Mouse (Mus musculus): Measurements from ENCODE around the gene Crim1.

Gene Crim1

DNA sequence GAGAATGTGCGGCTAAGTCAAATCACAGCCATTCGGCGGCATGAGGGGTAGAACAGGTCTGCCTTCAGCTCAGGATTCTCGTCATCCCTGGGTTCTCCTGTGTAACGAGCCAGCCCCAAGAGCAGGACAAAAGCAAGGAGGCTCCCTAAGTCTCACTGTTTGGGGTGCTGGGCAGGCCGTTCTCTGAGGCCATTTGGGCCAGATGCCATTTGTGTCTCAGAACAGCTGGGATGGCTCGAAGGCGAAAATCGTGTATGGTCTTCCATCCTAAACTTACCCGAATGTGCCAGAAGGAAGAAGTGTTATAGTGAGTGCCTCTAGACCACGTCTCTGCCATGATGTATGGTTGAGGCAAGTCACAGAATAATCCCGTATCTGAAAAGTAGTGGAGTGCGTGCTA, 86.0 kb downstream of the Crim1 start:
- no peak for DNase-seq (ENCODE audit: low spot score in 2 of 2)

DNA sequence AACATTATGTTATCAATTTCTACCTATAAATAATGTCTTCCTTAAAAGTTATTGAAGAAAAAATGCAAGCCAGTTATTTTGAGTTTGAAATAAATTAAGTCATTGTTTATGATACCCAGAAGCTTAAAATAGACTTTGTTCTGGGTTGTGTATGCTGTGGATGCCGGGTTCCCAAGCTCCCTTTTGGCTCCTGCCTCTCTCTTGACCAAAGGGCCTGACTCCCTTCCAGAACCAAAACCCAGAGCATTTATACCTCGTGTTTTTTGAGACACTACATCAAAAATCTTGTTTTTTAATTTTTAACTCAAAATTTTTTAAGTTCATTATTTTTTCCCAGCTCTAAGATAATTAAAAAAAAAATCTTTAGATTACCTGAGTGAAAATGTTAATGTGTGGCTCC, 87.3 kb downstream of the Crim1 start:
- no peak for DNase-seq (ENCODE audit: low spot score in 2 of 2)

DNA sequence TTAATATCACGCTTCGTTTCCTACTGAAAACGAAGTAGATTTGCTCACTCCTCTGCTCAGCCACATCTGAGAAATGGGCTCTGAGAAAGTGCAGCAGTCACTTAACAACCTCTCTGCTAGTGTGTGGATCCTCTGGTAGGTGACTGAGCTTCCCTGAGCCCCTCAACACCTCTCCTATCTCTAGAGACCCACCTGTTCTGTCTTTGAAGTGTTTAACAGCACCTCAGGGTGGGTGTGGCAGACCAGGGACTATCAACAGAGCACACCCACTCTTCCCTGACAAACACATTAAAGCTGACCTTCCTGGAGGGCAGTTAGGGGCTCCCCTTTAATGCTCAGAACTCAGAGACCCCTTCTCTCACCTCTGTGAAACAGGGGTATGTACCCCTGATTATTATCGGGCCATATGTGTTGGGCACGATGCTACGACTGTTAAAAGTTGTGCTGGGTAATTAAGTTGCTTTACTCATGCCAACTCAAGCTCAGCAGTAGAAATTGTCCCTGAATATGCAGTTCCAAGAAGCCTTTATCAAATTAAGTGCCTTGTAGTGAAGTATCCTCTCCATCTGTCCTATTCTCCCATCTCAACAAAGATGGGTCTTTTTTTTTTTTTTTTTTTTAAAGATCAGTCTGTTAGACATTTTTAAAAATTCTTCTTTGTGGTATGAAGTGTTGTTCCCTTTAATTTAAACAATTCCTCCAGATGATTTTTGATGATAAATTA, 90.3 kb downstream of the Crim1 start:
- DNase-seq (ENCODE audit: low spot score in 2 of 2), result no peak

- no peak for DNase-seq (ENCODE audit: low spot score in 2 of 2)
These were observed 91.0 kb downstream of the Crim1 start for GRCm38 (mm10) chr17:78291030-78291429.

DNA sequence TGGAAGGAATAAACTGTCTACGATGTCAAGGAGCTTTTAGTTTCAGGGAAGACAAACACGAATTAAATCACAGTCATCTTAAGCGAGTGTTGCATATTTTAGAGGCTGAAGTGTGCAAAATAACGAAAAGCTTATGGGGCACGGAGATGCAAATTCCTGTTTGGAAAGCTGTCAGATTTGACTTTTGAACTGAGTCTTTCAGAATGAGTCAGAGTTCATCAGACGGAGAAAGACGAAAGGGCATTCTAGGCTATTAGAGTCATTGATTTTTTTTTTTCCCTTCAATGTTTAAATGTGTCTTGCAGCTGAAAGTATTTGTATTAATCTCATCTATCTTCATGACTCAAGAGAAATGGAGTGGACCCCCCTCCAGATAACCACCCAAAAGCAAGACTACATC, 92.3 kb downstream of the Crim1 start:
- no peak for DNase-seq (ENCODE audit: low spot score in 2 of 2)

DNA sequence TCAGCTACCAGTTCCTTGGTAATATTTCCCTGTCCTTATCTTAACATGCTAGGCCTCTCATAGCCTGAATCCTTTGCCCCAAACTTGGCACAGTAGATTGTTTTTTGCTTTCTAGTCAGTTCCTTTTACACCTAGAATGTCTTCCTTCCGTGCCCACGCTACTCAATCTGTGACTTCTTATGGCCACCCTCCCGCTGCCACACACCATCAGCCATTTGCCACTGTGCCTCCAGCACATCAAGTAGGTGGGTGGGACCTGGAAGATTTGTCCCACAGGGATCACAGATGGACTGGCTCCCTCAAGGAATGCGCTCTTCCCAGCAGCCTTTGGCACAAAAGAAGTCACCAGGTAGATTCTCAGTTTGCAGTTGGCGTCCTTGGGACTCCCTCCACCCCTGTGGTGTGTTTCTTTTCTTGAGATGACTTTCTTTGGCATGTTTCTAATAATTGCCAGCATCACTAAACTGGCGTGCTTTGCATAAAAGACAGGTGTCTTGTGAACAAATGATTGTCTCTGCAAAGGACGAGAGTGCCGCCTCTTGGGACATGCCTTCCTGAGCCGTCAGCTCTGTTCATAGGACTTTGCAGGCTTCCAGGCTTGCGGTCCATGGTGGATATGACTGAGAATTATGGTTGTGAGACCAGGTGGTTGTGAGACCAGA, 92.9 kb downstream of the Crim1 start:
- DNase-seq (ENCODE audit: low spot score in 2 of 2), result no peak

DNA sequence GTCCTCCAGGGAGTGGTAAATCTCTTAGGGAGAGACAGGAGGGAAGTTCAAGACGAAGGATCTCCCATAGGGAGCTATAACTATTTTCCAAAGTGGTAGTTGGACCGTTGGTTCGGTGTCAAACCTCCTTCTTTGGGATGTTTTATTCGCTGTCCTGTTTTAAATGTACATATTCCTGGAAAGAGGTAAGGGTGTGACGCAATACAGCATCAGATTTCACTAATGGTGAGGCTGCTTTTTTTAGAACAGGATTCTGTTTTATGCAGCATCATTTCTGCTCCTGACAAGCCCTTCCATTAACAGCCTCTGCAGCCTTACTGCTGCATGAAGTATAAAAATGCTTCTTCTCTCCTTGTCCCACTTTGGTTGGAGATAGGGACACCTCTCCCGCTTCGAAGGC, 95.9 kb downstream of the Crim1 start:
- no peak for DNase-seq (ENCODE audit: low spot score in 2 of 2)

GRCm38 (mm10) chr17:78298140-78298539, 98.1 kb downstream of the Crim1 start:
- DNase-seq (ENCODE audit: low spot score in 2 of 2), result no peak

GRCm38 (mm10) chr17:78298967-78299540, 99.0 kb downstream of the Crim1 start:
- no peak for DNase-seq (ENCODE audit: low spot score in 2 of 2)

DNA sequence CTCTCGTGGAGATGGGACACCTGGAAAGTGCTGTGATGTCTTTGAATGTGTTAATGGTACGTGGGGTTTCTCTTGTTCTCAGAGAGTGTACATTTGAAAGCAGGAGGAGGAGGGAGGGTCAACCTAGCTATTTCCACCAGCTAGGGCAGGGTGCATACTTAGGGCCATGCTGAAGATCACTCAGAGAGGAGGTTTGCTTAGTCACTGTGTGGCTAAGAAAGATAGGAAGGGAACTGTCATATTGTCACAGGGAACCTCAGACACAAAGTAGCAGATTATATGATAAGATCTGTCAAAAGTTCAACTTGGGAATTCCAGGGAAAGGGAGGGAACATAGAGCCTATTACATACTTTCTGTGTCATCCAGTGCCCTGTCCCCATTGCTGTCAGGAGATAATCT, 103.0 kb downstream of the Crim1 start:
- no peak for DNase-seq (ENCODE audit: low spot score in 2 of 2)

DNA sequence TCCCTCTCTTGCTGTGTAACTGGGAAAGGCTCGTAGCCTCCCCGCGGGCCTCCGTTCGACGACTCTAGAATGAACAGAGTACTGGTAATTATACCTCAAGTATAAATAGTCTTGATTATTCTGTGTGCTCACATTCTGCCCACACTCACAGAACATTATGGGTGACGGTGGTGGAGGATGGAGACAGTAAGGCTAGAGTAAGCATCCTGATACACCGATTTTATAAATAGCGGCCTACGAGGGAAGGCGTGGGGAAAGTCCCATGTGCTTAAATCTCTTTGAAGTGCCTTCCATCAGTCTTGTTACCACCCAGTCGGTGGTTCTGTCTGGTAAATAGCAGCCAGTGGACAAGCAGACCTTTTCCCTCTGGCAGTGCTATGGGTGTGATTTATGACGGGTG, 104.0 kb downstream of the Crim1 start:
- no peak for DNase-seq (ENCODE audit: low spot score in 2 of 2)

GRCm38 (mm10) chr17:78306434-78306833, 106.4 kb downstream of the Crim1 start:
- no peak for DNase-seq (ENCODE audit: low spot score in 2 of 2)

- DNase-seq (ENCODE audit: low spot score in 2 of 2), result no peak
These were observed 108.2 kb downstream of the Crim1 start for GRCm38 (mm10) chr17:78308221-78308620.

DNA sequence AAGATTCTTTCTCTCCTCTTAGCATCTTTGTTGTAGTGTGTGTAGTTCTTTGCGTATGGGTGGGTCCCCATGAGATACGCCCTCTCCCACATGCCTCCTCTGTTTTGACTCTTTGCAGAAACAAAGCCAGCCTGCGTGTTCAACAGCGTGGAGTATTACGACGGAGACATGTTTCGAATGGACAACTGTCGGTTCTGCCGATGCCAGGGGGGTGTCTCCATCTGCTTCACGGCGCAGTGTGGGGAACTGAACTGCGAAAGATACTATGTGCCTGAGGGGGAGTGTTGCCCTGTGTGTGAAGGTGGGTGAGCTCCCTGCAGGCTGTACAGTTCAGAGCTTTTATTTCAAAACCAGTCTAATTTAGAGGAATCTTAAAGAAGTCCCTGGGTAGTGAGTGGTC, 113.0 kb downstream of the Crim1 start:
- DNase-seq (ENCODE audit: low spot score in 2 of 2), result no peak

DNA sequence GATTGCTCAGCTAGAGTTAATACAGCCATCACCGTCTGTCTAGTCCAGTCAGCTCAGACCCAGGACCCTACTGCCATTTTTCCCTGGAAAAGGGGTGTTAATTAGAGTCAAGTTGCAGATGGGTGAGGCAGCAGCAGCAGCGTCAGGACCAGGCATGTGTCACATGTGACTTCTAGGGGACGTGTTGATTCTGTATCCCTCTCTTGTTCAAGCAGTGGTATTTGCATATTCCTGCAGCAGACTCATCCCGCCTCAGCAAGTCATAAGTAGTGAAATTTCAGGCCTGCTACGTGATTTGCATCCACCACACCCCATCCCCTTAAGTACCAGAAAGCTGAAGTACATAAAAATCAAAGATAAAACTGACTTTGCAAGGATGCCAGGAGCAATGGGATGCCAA, 113.6 kb downstream of the Crim1 start:
- DNase-seq (ENCODE audit: low spot score in 2 of 2), result no peak

GRCm38 (mm10) chr17:78315659-78316058, 115.6 kb downstream of the Crim1 start:
- DNase-seq (ENCODE audit: low spot score in 2 of 2), result no peak

GRCm38 (mm10) chr17:78317381-78317780, 117.3 kb downstream of the Crim1 start:
- no peak for DNase-seq (ENCODE audit: low spot score in 2 of 2)

DNA sequence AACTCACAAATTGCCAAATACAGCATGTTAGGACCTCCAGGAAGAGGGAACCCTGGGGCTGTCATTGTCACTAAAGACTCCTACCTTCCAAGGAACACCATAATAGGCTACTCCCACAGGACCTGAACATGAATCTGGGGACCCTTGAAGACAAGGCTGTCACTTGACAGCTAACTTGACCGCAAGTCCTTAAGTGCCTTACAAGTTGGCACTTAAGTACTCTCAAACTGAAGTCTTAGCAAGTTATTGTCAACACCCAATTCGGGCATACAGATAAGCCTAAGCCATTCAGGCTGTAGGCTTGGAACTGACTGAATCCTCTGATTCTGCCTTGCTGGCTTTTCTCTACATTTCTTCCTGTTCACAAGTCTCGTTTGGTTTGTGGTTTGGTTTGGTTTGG, 118.8 kb downstream of the Crim1 start:
- no peak for DNase-seq (ENCODE audit: low spot score in 2 of 2)

GRCm38 (mm10) chr17:78321216-78321835, 121.3 kb downstream of the Crim1 start:
- no peak for DNase-seq (ENCODE audit: low spot score in 2 of 2)

DNA sequence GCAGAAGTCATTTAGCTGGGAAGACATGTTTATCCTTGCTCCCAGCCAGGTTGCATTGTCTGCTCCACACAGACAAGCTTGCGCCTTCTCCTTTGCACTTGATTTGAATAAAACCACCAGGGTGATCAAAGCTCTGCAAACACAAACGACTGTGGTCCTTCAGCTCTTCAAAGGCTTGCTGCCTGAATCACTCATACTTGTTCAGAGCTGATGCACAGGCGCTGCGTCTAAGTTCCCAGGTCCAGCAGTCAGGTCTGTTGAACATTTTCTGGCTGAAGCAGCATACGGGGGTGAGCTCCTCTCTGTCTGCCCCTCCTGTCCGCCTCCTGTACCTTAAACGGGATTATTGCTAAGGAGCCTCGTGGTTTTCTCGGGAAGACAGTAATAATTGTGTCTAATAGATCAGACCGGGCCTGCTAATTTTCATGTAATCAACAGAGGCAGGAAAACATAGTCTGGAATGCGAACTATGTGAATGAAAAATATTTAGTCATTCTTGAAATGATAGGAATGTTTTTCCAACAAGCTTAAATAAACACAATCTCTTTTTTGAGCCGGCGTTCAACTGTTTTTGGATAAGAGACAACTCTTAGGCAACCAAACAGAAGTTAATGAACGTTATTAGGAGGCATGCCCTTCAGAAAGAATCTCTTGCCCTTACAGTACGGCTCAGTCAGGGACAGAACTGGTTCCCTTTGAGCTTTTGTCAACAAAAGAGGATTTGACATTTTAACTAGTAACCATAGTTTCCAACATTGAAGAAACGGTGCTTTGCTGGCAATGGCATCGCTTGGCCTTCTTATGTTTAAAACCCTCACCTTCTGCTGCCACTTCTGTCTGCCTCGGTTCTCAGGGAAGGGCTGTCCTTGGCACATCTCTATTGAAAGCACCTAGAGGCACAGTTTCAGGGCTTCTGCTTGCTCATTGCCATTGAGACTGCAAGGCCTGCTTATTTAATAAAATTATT, 122.6 kb downstream of the Crim1 start:
- no peak for DNase-seq (ENCODE audit: low spot score in 2 of 2)

DNA sequence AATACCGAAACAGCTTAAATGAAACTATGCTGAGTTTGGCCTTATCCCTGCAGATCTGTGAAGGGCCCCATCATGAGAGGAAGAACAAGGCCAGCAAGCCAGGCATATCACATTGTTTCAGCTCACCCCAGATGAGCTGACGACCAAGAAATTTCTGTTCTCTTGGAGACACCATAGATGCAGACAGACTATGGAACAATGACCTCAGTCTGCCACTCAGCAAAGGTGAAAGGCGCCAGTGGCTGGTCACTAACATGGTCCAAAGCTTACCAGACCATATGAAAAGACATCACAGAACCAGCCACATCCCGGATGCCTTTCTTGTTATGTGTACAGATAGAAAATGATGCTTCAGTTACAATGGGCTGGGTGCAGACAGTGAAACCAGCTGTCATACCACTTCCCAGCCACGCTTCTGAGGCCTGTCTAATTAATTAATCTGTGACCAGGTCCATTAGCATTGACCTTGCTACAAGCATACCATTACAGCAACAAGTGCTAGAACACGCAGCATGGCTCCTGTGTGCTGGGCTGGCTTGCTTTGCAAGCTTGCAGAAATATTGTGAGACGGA, 125.8 kb downstream of the Crim1 start:
- DNase-seq (ENCODE audit: low spot score in 2 of 2), result no peak
